Mouse (Mus musculus) megakaryocyte, embryonic 14.5 days (primary cell): ENCODE measurements around the gene Itprid2.

Experiments
- FLI1 ChIP-seq: IDR thresholded peaks from 2 replicates; pipeline ENCODE4 v1.6.1; 2012; ENCODE audit warnings: low read length, inconsistent platforms, mixed read lengths
- GATA1 ChIP-seq: IDR thresholded peaks from 3 replicates; pipeline ENCODE4 v1.6.1; 2012; ENCODE audit warnings: mixed read lengths, low read length, inconsistent platforms, borderline replicate concordance

DNA sequence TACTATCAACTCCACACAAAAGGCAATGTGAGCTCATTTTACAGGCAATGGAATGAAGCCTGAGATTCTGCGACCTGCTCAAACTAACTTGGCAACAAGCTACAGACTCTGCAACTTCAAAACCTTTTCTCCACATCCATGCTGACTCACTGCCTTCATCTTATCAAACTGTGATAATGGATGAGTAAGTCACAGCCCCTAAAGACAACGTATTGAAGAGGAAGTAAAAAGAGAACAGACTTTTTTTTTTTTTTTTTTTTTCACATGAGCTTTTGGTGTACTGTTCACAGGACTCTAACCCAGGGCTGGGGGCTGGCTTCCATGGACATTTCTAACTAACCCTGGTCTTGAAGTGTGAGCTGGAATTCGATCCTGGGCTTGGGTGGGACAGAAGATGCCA, 24.3 kb upstream of the Itprid2 start:
- TF ChIP-seq GATA1 (no peak), FLI1 (no peak)
